Mouse (Mus musculus) CH12.LX (cell line): ENCODE data around the gene Msi2. TPM values are rescaled to one million over a fixed set of nuclear protein-coding genes. Genes with fewer than 3 reads are reported as not detected.

Source experiments
- DNase-seq: peaks from one replicate; pipeline ENCODE4 v3.0.0-alpha.2; 2013; ENCODE audit errors: extremely low read depth
- H3K27ac ChIP-seq: 2 replicates; pipeline ENCODE4 v1.5.1; 2012; ENCODE audit warnings: low read depth, mild to moderate bottlenecking, control low read depth, moderate library complexity; ENCODE audit not compliant: insufficient read depth
- H3K27me3 ChIP-seq: replicated peaks from 2 replicates; pipeline ENCODE3; 2012; ENCODE audit warnings: inconsistent platforms
- H3K36me3 ChIP-seq, 2 experiments: replicated peaks in 1 of 2; 2 replicates each; pipeline versions ENCODE3 to v1.6.1; 2012; ENCODE audit warnings: inconsistent platforms in 1 of 2, low read length in 1 of 2, mild to moderate bottlenecking in 1 of 2, mixed read lengths in 1 of 2, moderate library complexity in 1 of 2; ENCODE audit not compliant: control insufficient read depth in 1 of 2, insufficient read depth in 1 of 2
- H3K4me1 ChIP-seq, 2 experiments: 2 replicates each; pipeline ENCODE4 v1.6.1; 2012; ENCODE audit warnings: inconsistent platforms in 1 of 2, moderate library complexity in 1 of 2; ENCODE audit not compliant: insufficient read depth in 2 of 2, control insufficient read depth in 1 of 2
- H3K4me2 ChIP-seq: 2 replicates; pipeline ENCODE4 v1.6.1; 2012; ENCODE audit warnings: low read depth, mild to moderate bottlenecking, control low read depth; ENCODE audit not compliant: poor library complexity, insufficient read depth, severe bottlenecking
- H3K4me3 ChIP-seq, 3 experiments: fragments of 150-350 bp in 1 of 3; sonication (generic) in 1 of 3; replicated peaks in 1 of 3; 2 replicates each; pipeline versions ENCODE3 to v1.5.1; 2011 to 2012; ENCODE audit warnings: low read depth in 2 of 3, low read length in 2 of 3, mild to moderate bottlenecking in 2 of 3, moderate library complexity in 2 of 3, control low read depth in 1 of 3, improper control_type of control experiment in 1 of 3, inconsistent platforms in 1 of 3, mixed read lengths in 1 of 3; ENCODE audit not compliant: poor library complexity in 1 of 3
- H3K79me2 ChIP-seq: replicated peaks from 2 replicates; pipeline ENCODE4 v1.6.1; 2012; ENCODE audit warnings: mild to moderate bottlenecking, moderate library complexity; ENCODE audit not compliant: control insufficient read depth, poor library complexity, insufficient read depth, severe bottlenecking; ENCODE audit errors: extremely low read depth
- H3K9ac ChIP-seq: 2 replicates; pipeline ENCODE4 v1.6.1; 2012; ENCODE audit warnings: low read depth, mild to moderate bottlenecking, control low read depth, moderate library complexity; ENCODE audit not compliant: insufficient read depth
- H3K9me3 ChIP-seq: replicated peaks from 2 replicates; pipeline ENCODE3; 2012; ENCODE audit warnings: low read length, inconsistent platforms, mixed read lengths
- BHLHE40 ChIP-seq: IDR thresholded peaks from 2 replicates; pipeline ENCODE4 v1.6.1; 2011; ENCODE audit warnings: mild to moderate bottlenecking, low read depth, low read length, improper control_type of control experiment
- CHD1 ChIP-seq: IDR thresholded peaks from 2 replicates; pipeline ENCODE4 v1.6.1; 2012; ENCODE audit warnings: low read depth, low read length, improper control_type of control experiment, inconsistent platforms
- CHD2 ChIP-seq: IDR thresholded peaks from 2 replicates; pipeline ENCODE4 v1.6.1; 2011; ENCODE audit warnings: low read length, improper control_type of control experiment
- CTCF ChIP-seq, 2 experiments: IDR thresholded peaks in 1 of 2; conservative IDR thresholded peaks in 1 of 2; 2 replicates each; pipeline ENCODE4 v1.5.1; 2011 to 2012; ENCODE audit warnings: low read depth in 2 of 2, low read length in 2 of 2, improper control_type of control experiment in 1 of 2, inconsistent platforms in 1 of 2, mild to moderate bottlenecking in 1 of 2, moderate library complexity in 1 of 2
- EP300 ChIP-seq: IDR thresholded peaks from 2 replicates; pipeline ENCODE4 v1.6.1; 2011; ENCODE audit warnings: low read length, improper control_type of control experiment
- ETS1 ChIP-seq: conservative IDR thresholded peaks from 2 replicates; pipeline ENCODE4 v1.6.1; 2012; ENCODE audit warnings: low read depth, mild to moderate bottlenecking, inconsistent platforms, low read length, improper control_type of control experiment, moderate library complexity
- HCFC1 ChIP-seq: IDR thresholded peaks from 2 replicates; pipeline ENCODE4 v1.6.1; 2012; ENCODE audit warnings: low read depth, mild to moderate bottlenecking, inconsistent platforms, low read length, improper control_type of control experiment
- IRF4 ChIP-seq: IDR thresholded peaks from 2 replicates; pipeline ENCODE4 v1.6.1; 2014; ENCODE audit warnings: low read depth, mild to moderate bottlenecking, inconsistent platforms, low read length, improper control_type of control experiment
- JUN ChIP-seq: IDR thresholded peaks from 2 replicates; pipeline ENCODE4 v1.6.1; 2011; ENCODE audit warnings: low read depth, mild to moderate bottlenecking, low read length, improper control_type of control experiment, moderate library complexity; ENCODE audit not compliant: insufficient read depth
- KAT2A ChIP-seq: IDR thresholded peaks from 2 replicates; pipeline ENCODE4 v1.6.1; 2012; ENCODE audit warnings: low read length, improper control_type of control experiment, inconsistent platforms; ENCODE audit not compliant: insufficient replicate concordance
- MAFK ChIP-seq: IDR thresholded peaks from 2 replicates; pipeline ENCODE4 v1.6.1; 2011; ENCODE audit warnings: low read length, improper control_type of control experiment; ENCODE audit not compliant: insufficient replicate concordance
- MAX ChIP-seq: IDR thresholded peaks from 2 replicates; pipeline ENCODE4 v1.6.1; 2011; ENCODE audit warnings: low read length, improper control_type of control experiment
- MAZ ChIP-seq: IDR thresholded peaks from 2 replicates; pipeline ENCODE4 v1.6.1; 2012; ENCODE audit warnings: low read depth, mild to moderate bottlenecking, inconsistent platforms, low read length, improper control_type of control experiment, moderate library complexity
- MEF2A ChIP-seq: IDR thresholded peaks from 2 replicates; pipeline ENCODE4 v1.6.1; 2014; ENCODE audit warnings: low read depth, mild to moderate bottlenecking, inconsistent platforms, low read length, improper control_type of control experiment, borderline replicate concordance
- MXI1 ChIP-seq: IDR thresholded peaks from 2 replicates; pipeline ENCODE4 v1.6.1; 2011; ENCODE audit warnings: mild to moderate bottlenecking, low read depth, low read length, improper control_type of control experiment
- NELFE ChIP-seq: IDR thresholded peaks from 2 replicates; pipeline ENCODE4 v1.6.1; 2011; ENCODE audit warnings: low read depth, low read length, improper control_type of control experiment
- NRF1 ChIP-seq: IDR thresholded peaks from 2 replicates; pipeline ENCODE4 v1.6.1; 2014; ENCODE audit warnings: low read depth, mild to moderate bottlenecking, inconsistent platforms, low read length, improper control_type of control experiment, moderate library complexity
- PAX5 ChIP-seq: IDR thresholded peaks from 2 replicates; pipeline ENCODE4 v1.6.1; 2012; ENCODE audit warnings: low read length, inconsistent platforms, mixed read lengths
- POLR2A ChIP-seq: IDR thresholded peaks from 2 replicates; pipeline ENCODE4 v1.6.1; 2011; ENCODE audit warnings: low read depth, mild to moderate bottlenecking, improper control_type of control experiment, low read length
- POLR2AphosphoS2 ChIP-seq: IDR thresholded peaks from 2 replicates; pipeline ENCODE4 v1.6.1; 2011; ENCODE audit warnings: low read depth, low read length, improper control_type of control experiment
- SIN3A ChIP-seq: IDR thresholded peaks from 2 replicates; pipeline ENCODE4 v1.6.1; 2012; ENCODE audit warnings: low read length, improper control_type of control experiment, inconsistent platforms
- SMC3 ChIP-seq: IDR thresholded peaks from 2 replicates; pipeline ENCODE4 v1.6.1; 2011; ENCODE audit warnings: low read depth, low read length, improper control_type of control experiment
- TBP ChIP-seq: conservative IDR thresholded peaks from 2 replicates; pipeline ENCODE4 v1.6.1; 2011; ENCODE audit warnings: low read depth, low read length, improper control_type of control experiment
- TCF12 ChIP-seq: IDR thresholded peaks from 2 replicates; pipeline ENCODE4 v1.6.1; 2014; ENCODE audit warnings: low read depth, mild to moderate bottlenecking, inconsistent platforms, low read length, improper control_type of control experiment
- UBTF ChIP-seq: IDR thresholded peaks from 2 replicates; pipeline ENCODE4 v1.6.1; 2012; ENCODE audit warnings: low read depth, mild to moderate bottlenecking, inconsistent platforms, low read length, improper control_type of control experiment, moderate library complexity
- USF1 ChIP-seq: IDR thresholded peaks from 2 replicates; pipeline ENCODE4 v1.6.1; 2014; ENCODE audit warnings: low read depth, mild to moderate bottlenecking, inconsistent platforms, low read length, improper control_type of control experiment
- USF2 ChIP-seq: conservative IDR thresholded peaks from 2 replicates; pipeline ENCODE4 v1.6.1; 2011; ENCODE audit warnings: low read depth, low read length, improper control_type of control experiment
- ZC3H11A ChIP-seq: IDR thresholded peaks from 2 replicates; pipeline ENCODE4 v1.6.1; 2012; ENCODE audit warnings: low read depth, mild to moderate bottlenecking, inconsistent platforms, low read length, improper control_type of control experiment
- ZMIZ1 ChIP-seq: IDR thresholded peaks from 2 replicates; pipeline ENCODE4 v1.6.1; 2012; ENCODE audit warnings: low read depth, mild to moderate bottlenecking, inconsistent platforms, low read length, improper control_type of control experiment
- ZNF384 ChIP-seq: IDR thresholded peaks from 2 replicates; pipeline ENCODE4 v1.6.1; 2012; ENCODE audit warnings: low read depth, low read length, improper control_type of control experiment, inconsistent platforms
- dilution Hi-C: fragments of 300-500 bp; cut with MboI; formaldehyde crosslinking; loops from 2 replicates; pipeline ENCODE4 v1.14.3; 2020; ENCODE audit warnings: low sequenced_read_pairs; ENCODE audit not compliant: extremely low pct_unique_long_range_greater_than_20kb, extremely low pct_ligation_motif_present
- in situ Hi-C: fragments of 300-500 bp; cut with MboI; formaldehyde crosslinking; loops from 3 replicates; pipeline ENCODE4 v1.14.3; 2019; ENCODE audit warnings: low sequenced_read_pairs, low pct_ligation_motif_present, low pct_unique_long_range_greater_than_20kb, mixed read lengths
- polyA plus RNA-seq: library from polyadenylated mRNA; unstranded; fragments of >175 nt; gene quantifications from 2 replicates; pipeline ENCODE4 v1.2.1, GENCODE M21; 2012; ENCODE audit warnings: low read depth; ENCODE audit not compliant: insufficient read length
- total RNA-seq, 2 experiments: library from RNA; depleted of rRNA; stranded (reverse); fragments of 300-350 nt in 1 of 2; fragments of >200 nt in 1 of 2; gene quantifications; 2 replicates each; pipeline ENCODE4 v1.2.3; 2012 to 2014

The Msi2 gene
- total and polyA plus RNA-seq, 3 experiments: 40.3 to 73.1 (median 52.6) TPM

DNA sequence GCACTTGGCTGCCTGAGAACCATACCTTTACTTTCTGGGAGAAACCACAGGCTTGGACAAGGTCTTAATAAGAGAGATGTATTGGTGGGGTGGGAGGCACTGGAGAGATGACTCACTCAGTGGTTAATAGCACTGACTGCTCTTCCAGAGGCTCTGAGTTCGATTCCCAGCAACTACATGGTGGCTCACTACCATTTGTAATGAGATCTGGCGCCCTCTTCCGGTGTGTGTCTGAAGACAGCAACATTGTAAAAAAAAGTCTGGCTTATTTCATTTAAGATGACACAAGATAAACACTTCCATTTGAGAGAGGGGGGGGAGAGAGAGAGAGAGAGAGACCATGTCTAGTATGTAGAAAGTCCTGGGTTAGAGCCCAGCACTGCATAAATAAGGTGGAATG lies 223.3 kb downstream of the Msi2 start (continued):
- TF ChIP-seq CHD2 (no peak), ETS1 (0 out of 2 replicates have a peak, but pooled peaks have one; percentile 7), JUN (peak; percentile 9; the same call in 1 of the 2 replicates), ZC3H11A (peak; percentile 9; the same call in 1 of the 2 replicates), UBTF (no peak), USF1 (no peak), BHLHE40 (peak; percentile 31; the same call in 1 of the 2 replicates), POLR2A (no peak), NRF1 (no peak)

- in situ Hi-C loops: no loop called here
- dilution Hi-C loops: no loop called here
- Histone ChIP-seq H3K27me3 (no peaks in the 10 kb centered on the region), H3K4me1 (peaks cover 28 to 97% of the 10 kb centered on the region in 2 experiments), H3K79me2 (no peaks in the 10 kb centered on the region), H3K27ac (peak overlapping the region; percentile 80), H3K36me3 (peaks cover under 1 to 37% of the 10 kb centered on the region in 2 experiments), H3K9ac (peak overlapping the region; percentile 11), H3K4me2 (peak overlapping the region; percentile 57), H3K9me3 (no peaks in the 10 kb centered on the region), H3K4me3 (peak overlapping the region; percentile 8 to 46 (median 24))
- peak; percentile 95 for DNase-seq
- TF ChIP-seq MEF2A: peak; percentile 94
- peak; percentile 65; the same call in 1 of the 2 replicates for TF ChIP-seq MAFK
- TF ChIP-seq MAZ: 0 out of 2 replicates have a peak, but pooled peaks have one; percentile 27
- no peak for TF ChIP-seq PAX5
- peak; percentile 52; the same call in 1 of the 2 replicates for TF ChIP-seq MAX
- TF ChIP-seq SMC3: peak; percentile 33; the same call in 1 of the 2 replicates
- TF ChIP-seq IRF4: peak; percentile 81
- TF ChIP-seq TBP: peak; percentile 90
- TF ChIP-seq CHD2: peak; percentile 65
- TF ChIP-seq ZNF384: no peak
- TF ChIP-seq CTCF (conservative IDR thresholded peaks at IDR 0.05 in 1 of 2, IDR thresholded peaks at IDR 0.05 in 1 of 2; ENCODE audit: low read depth in 2 of 2, low read length in 2 of 2): no peak
- no peak for TF ChIP-seq ZC3H11A
- TF ChIP-seq USF1: no peak
- TF ChIP-seq SIN3A: no peak; the same call in 1 of the 2 replicates
- TF ChIP-seq HCFC1: 0 out of 2 replicates have a peak, but pooled peaks have one; percentile 38
- peak; percentile 93 for TF ChIP-seq EP300
- peak; percentile 86 for TF ChIP-seq ETS1
- TF ChIP-seq NRF1: peak; percentile 36; the same call in 1 of the 2 replicates
- peak; percentile 87; the same call in 1 of the 2 replicates for TF ChIP-seq KAT2A
- 0 out of 2 replicates have a peak, but pooled peaks have one; percentile 34 for TF ChIP-seq POLR2AphosphoS2
- TF ChIP-seq USF2: peak; percentile 33; the same call in 1 of the 2 replicates
- TF ChIP-seq TCF12: peak; percentile 94
- TF ChIP-seq JUN: no peak
- peak; percentile 61 for TF ChIP-seq MXI1
- 0 out of 2 replicates have a peak, but pooled peaks have one; percentile 19 for TF ChIP-seq ZMIZ1
- peak; percentile 51 for TF ChIP-seq POLR2A
- TF ChIP-seq NELFE: 0 out of 2 replicates have a peak, but pooled peaks have one; percentile 13
- TF ChIP-seq BHLHE40: peak; percentile 93
- 0 out of 2 replicates have a peak, but pooled peaks have one; percentile 68 for TF ChIP-seq CHD1
Measured at GRCm38 (mm10) chr11:88493795-88494559, 224.3 kb downstream of the Msi2 start.
